Mouse (Mus musculus): Measurements from ENCODE around the gene Loxl1. TPM values are rescaled to one million over a fixed set of nuclear protein-coding genes. Genes with fewer than 3 reads are reported as not detected.
A peak's percentile ranks its signal among the peaks of the same experiment; 100 is the strongest.

Loxl1 gene
- polyA plus RNA-seq (2011; ENCODE audit: insufficient read depth, insufficient read length, low replicate concordance, missing spikeins), result 4.0 and 5.2 TPM in 2 replicates

- H3K27ac ChIP-seq (ENCODE audit: control insufficient read depth, insufficient read depth, low read depth, low read length, poor library complexity), result peak within 1 kb of the TSS; percentile 26; the same call in 1 of the 2 replicates
- no peaks in the 10 kb centered on the region for H3K4me1 ChIP-seq (ENCODE audit: control insufficient read depth, insufficient read depth, low read length)
- no peak within 1 kb of the TSS for H3K4me3 ChIP-seq (replicated peaks; ENCODE audit: control insufficient read depth, low read depth, low read length)
- WGBS, result 6% methylated on average over 21 of the region's 21 CpGs
- TF ChIP-seq POLR2A (IDR thresholded peaks at IDR 0.05; ENCODE audit: borderline replicate concordance, control insufficient read depth, low read depth, low read length) (no peak), CTCF (IDR thresholded peaks at IDR 0.05; ENCODE audit: control insufficient read depth, insufficient read depth, low read length) (no peak)
Measured at GRCm38 (mm10) chr9:58312944-58313359, at the start of gene Loxl1. Gene Loxl1 (minus strand): TSS chr9:58313186.

GRCm38 (mm10) chr9:58361956-58362355, 49.0 kb upstream of the Loxl1 start:
- TF ChIP-seq POLR2A (IDR thresholded peaks at IDR 0.05; ENCODE audit: borderline replicate concordance, control insufficient read depth, low read depth, low read length), result no peak
- TF ChIP-seq CTCF (IDR thresholded peaks at IDR 0.05; ENCODE audit: control insufficient read depth, insufficient read depth, low read length), result no peak
- Histone ChIP-seq H3K4me3 (replicated peaks; ENCODE audit: control insufficient read depth, low read depth, low read length) (no peak overlapping the region), H3K27ac (ENCODE audit: control insufficient read depth, insufficient read depth, low read depth, low read length, poor library complexity) (no peak overlapping the region), H3K4me1 (ENCODE audit: control insufficient read depth, insufficient read depth, low read length) (no peaks in the 10 kb centered on the region)
- 73% methylated on average over 7 of the region's 7 CpGs for WGBS

GRCm38 (mm10) chr9:58361373-58361772, 48.4 kb upstream of the Loxl1 start:
- TF ChIP-seq CTCF (IDR thresholded peaks at IDR 0.05; ENCODE audit: control insufficient read depth, insufficient read depth, low read length) (no peak), POLR2A (IDR thresholded peaks at IDR 0.05; ENCODE audit: borderline replicate concordance, control insufficient read depth, low read depth, low read length) (no peak)
- no peak overlapping the region for H3K27ac ChIP-seq (ENCODE audit: control insufficient read depth, insufficient read depth, low read depth, low read length, poor library complexity)
- WGBS, result 68% methylated on average over 1 of the region's 1 CpGs
- H3K4me1 ChIP-seq (ENCODE audit: control insufficient read depth, insufficient read depth, low read length), result no peaks in the 10 kb centered on the region
- no peak overlapping the region for H3K4me3 ChIP-seq (replicated peaks; ENCODE audit: control insufficient read depth, low read depth, low read length)

- TF ChIP-seq CTCF (IDR thresholded peaks at IDR 0.05; ENCODE audit: control insufficient read depth, insufficient read depth, low read length) (no peak), POLR2A (IDR thresholded peaks at IDR 0.05; ENCODE audit: borderline replicate concordance, control insufficient read depth, low read depth, low read length) (no peak)
- WGBS, result 59% methylated on average over 6 of the region's 6 CpGs
- no peak overlapping the region for H3K27ac ChIP-seq (ENCODE audit: control insufficient read depth, insufficient read depth, low read depth, low read length, poor library complexity)
- H3K4me3 ChIP-seq (replicated peaks; ENCODE audit: control insufficient read depth, low read depth, low read length), result no peak overlapping the region
- H3K4me1 ChIP-seq (ENCODE audit: control insufficient read depth, insufficient read depth, low read length), result no peaks in the 10 kb centered on the region; the same call in 1 of the 2 replicates
Measured at GRCm38 (mm10) chr9:58355262-58356050, 42.5 kb upstream of the Loxl1 start.

GRCm38 (mm10) chr9:58354701-58355100, 41.7 kb upstream of the Loxl1 start:
- no peak for TF ChIP-seq CTCF (IDR thresholded peaks at IDR 0.05; ENCODE audit: control insufficient read depth, insufficient read depth, low read length)
- no peak for TF ChIP-seq POLR2A (IDR thresholded peaks at IDR 0.05; ENCODE audit: borderline replicate concordance, control insufficient read depth, low read depth, low read length)
- Histone ChIP-seq H3K27ac (ENCODE audit: control insufficient read depth, insufficient read depth, low read depth, low read length, poor library complexity) (no peak overlapping the region), H3K4me1 (ENCODE audit: control insufficient read depth, insufficient read depth, low read length) (no peaks in the 10 kb centered on the region; the same call in 1 of the 2 replicates), H3K4me3 (replicated peaks; ENCODE audit: control insufficient read depth, low read depth, low read length) (no peak overlapping the region)
- 83% methylated on average over 6 of the region's 6 CpGs for WGBS

GRCm38 (mm10) chr9:58353224-58353623, 40.2 kb upstream of the Loxl1 start:
- Histone ChIP-seq H3K4me1 (ENCODE audit: control insufficient read depth, insufficient read depth, low read length) (no peaks in the 10 kb centered on the region; the same call in 1 of the 2 replicates), H3K27ac (ENCODE audit: control insufficient read depth, insufficient read depth, low read depth, low read length, poor library complexity) (no peak overlapping the region), H3K4me3 (replicated peaks; ENCODE audit: control insufficient read depth, low read depth, low read length) (no peak overlapping the region)
- 68% methylated on average over 6 of the region's 6 CpGs for WGBS
- TF ChIP-seq CTCF (IDR thresholded peaks at IDR 0.05; ENCODE audit: control insufficient read depth, insufficient read depth, low read length) (no peak), POLR2A (IDR thresholded peaks at IDR 0.05; ENCODE audit: borderline replicate concordance, control insufficient read depth, low read depth, low read length) (no peak)

- no peak for TF ChIP-seq CTCF (IDR thresholded peaks at IDR 0.05; ENCODE audit: control insufficient read depth, insufficient read depth, low read length)
- TF ChIP-seq POLR2A (IDR thresholded peaks at IDR 0.05; ENCODE audit: borderline replicate concordance, control insufficient read depth, low read depth, low read length), result no peak
- no peaks in the 10 kb centered on the region; the same call in 1 of the 2 replicates for H3K4me1 ChIP-seq (ENCODE audit: control insufficient read depth, insufficient read depth, low read length)
- no peak overlapping the region for H3K4me3 ChIP-seq (replicated peaks; ENCODE audit: control insufficient read depth, low read depth, low read length)
- WGBS, result 73% methylated on average over 6 of the region's 6 CpGs
- no peak overlapping the region for H3K27ac ChIP-seq (ENCODE audit: control insufficient read depth, insufficient read depth, low read depth, low read length, poor library complexity)
Measured at GRCm38 (mm10) chr9:58347795-58348194, 34.8 kb upstream of the Loxl1 start.

- Histone ChIP-seq H3K4me3 (replicated peaks; ENCODE audit: control insufficient read depth, low read depth, low read length) (no peak overlapping the region), H3K27ac (ENCODE audit: control insufficient read depth, insufficient read depth, low read depth, low read length, poor library complexity) (no peak overlapping the region), H3K4me1 (ENCODE audit: control insufficient read depth, insufficient read depth, low read length) (no peaks in the 10 kb centered on the region; the same call in 1 of the 2 replicates)
- WGBS, result 58% methylated on average over 10 of the region's 10 CpGs
- no peak for TF ChIP-seq CTCF (IDR thresholded peaks at IDR 0.05; ENCODE audit: control insufficient read depth, insufficient read depth, low read length)
- no peak for TF ChIP-seq POLR2A (IDR thresholded peaks at IDR 0.05; ENCODE audit: borderline replicate concordance, control insufficient read depth, low read depth, low read length)
Measured at GRCm38 (mm10) chr9:58346498-58346897, 33.5 kb upstream of the Loxl1 start.

Data from bone marrow, adult 2 months (tissue).